Mouse (Mus musculus) liver, postnatal 0 days (tissue): ENCODE data around the gene Fcgr1. TPM values are rescaled to one million over a fixed set of nuclear protein-coding genes. Genes with fewer than 3 reads are reported as not detected.

Experiments
- ATAC-seq: fragments of 200-750 bp; cut with Nextera tagmentation; 2 replicates; pipeline ENCODE4 v1.8.0; 2017; ENCODE audit warnings: mild to moderate bottlenecking, moderate library complexity
- DNase-seq: peaks from one replicate; pipeline ENCODE4 v3.0.0-alpha.2; 2016
- H3K27ac ChIP-seq: fragments of 300-500 bp; sonication (generic); 2 replicates; pipeline ENCODE4 v1.5.1; 2014; ENCODE audit warnings: antibody characterized with exemption, moderate library complexity, mild to moderate bottlenecking, low read depth
- H3K27me3 ChIP-seq: fragments of 300-500 bp; sonication (generic); 2 replicates; pipeline ENCODE4 v1.6.1; 2014; ENCODE audit warnings: low read length, control low read depth, mixed read lengths; ENCODE audit not compliant: insufficient read depth
- H3K36me3 ChIP-seq: fragments of 300-500 bp; sonication (generic); replicated peaks from 2 replicates; pipeline ENCODE4 v1.6.1; 2014; ENCODE audit warnings: mild to moderate bottlenecking, control low read depth, low read length, moderate library complexity, mixed read lengths; ENCODE audit not compliant: insufficient read depth
- H3K4me1 ChIP-seq: fragments of 300-500 bp; sonication (generic); 2 replicates; pipeline ENCODE4 v1.6.1; 2014; ENCODE audit warnings: antibody characterized with exemption, mild to moderate bottlenecking, control low read depth; ENCODE audit not compliant: insufficient read depth
- H3K4me2 ChIP-seq: fragments of 300-500 bp; sonication (generic); 2 replicates; pipeline ENCODE4 v1.6.1; 2014; ENCODE audit warnings: low read depth, mild to moderate bottlenecking, low read length, moderate library complexity, mixed read lengths
- H3K4me3 ChIP-seq: fragments of 300-500 bp; sonication (generic); 2 replicates; pipeline ENCODE4 v1.5.1; 2014; ENCODE audit warnings: low read depth, low read length
- H3K9ac ChIP-seq: fragments of 300-500 bp; sonication (generic); replicated peaks from 2 replicates; pipeline ENCODE4 v1.6.1; 2014; ENCODE audit warnings: mild to moderate bottlenecking, moderate library complexity
- H3K9me3 ChIP-seq: fragments of 300-500 bp; sonication (generic); 2 replicates; pipeline ENCODE4 v1.6.1; 2016; ENCODE audit warnings: mild to moderate bottlenecking, control low read depth, low read length, mixed read lengths
- CTCF ChIP-seq: sonication (generic); IDR thresholded peaks from 2 replicates; pipeline ENCODE4 v1.5.1; 2016; ENCODE audit warnings: antibody characterized with exemption, low read depth
- EP300 ChIP-seq: IDR thresholded peaks from 2 replicates; pipeline ENCODE4 v1.6.1; 2016; ENCODE audit warnings: antibody characterized with exemption, low read depth, mild to moderate bottlenecking
- WGBS: fragments of 180-500 bp; shearing (Covaris S2); extraction: QIAGEN DNeasy Blood & Tissue Kit; methylation state at CpG from one replicate; pipeline ENCODE4 v1.1.7; 2014; ENCODE audit not compliant: insufficient replicate concordance; 5-methylcytosine and 5-hydroxymethylcytosine counted together
- microRNA-seq: library from miRNA; unstranded; fragments of <30 nt; microRNA quantifications from one replicate; pipeline ENCODE4, GENCODE M21; 2016
- polyA plus RNA-seq: library from polyadenylated mRNA; unstranded; fragments of >200 nt; fragmentation: Nextera tagmentation; extraction: Ambion mirVana; gene quantifications from 2 replicates; pipeline ENCODE4 v1.2.1, GENCODE M21; 2015

Fcgr1 gene
- polyA plus RNA-seq, 1 experiment from 2014 or later: 6.2 TPM

DNA sequence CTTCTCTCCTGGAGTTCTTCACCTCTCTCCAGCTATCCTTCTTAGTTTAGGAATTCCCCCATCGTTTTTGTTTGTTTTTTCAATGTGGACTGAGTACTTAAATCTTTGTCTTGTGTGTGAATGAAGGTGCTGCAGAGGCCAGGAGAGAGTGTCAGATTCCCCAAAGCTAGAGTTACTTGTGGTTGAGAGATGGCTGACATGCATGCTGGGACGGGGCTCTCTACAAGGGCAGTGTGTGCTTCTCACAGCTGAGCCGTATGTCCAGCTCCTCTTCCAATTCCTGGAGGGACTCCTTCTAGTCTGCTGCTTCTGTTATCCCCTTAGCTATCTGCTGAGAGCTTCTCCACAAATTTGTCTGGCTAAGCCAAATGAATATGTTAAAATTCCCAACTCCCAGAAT lies 57.9 kb downstream of the Fcgr1 start:
- Histone ChIP-seq H3K4me3 (no peak overlapping the region), H3K9me3 (no peaks in the 10 kb centered on the region), H3K4me2 (no peak overlapping the region), H3K27ac (no peak overlapping the region), H3K9ac (no peak overlapping the region; the same call in 1 of the 2 replicates), H3K36me3 (no peaks in the 10 kb centered on the region), H3K4me1 (peaks cover 18% of the 10 kb centered on the region), H3K27me3 (no peaks in the 10 kb centered on the region)
- no peak for TF ChIP-seq CTCF
- TF ChIP-seq EP300: no peak
- 72% methylated on average over 3 of the region's 3 CpGs for WGBS
- ATAC-seq: no peak
- DNase-seq: no peak

DNA sequence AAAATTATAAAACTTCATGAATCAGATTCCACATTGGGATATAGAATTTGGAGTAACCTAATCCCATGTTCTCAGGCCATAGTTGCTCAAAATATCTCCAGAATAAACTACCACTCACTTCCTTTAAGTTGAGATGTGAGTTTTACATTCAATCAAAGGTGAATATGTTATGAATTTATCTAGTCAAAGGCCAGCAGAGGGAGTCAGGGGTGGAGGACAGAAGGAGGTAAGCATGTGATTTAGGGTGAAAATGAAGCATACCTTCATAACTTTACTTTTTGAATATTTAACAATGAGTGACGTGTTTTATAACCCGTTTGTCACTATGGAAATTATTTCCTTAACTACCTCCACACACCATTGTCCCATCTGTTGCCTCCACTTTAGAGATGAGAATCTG lies 58.9 kb downstream of the Fcgr1 start:
- Histone ChIP-seq H3K9ac (no peak overlapping the region), H3K36me3 (no peaks in the 10 kb centered on the region), H3K27me3 (no peaks in the 10 kb centered on the region), H3K4me3 (no peak overlapping the region), H3K27ac (no peak overlapping the region), H3K4me2 (no peak overlapping the region), H3K9me3 (no peaks in the 10 kb centered on the region), H3K4me1 (peaks cover 16% of the 10 kb centered on the region)
- DNase-seq (no peak), ATAC-seq (no peak)
- TF ChIP-seq EP300 (no peak), CTCF (peak; percentile 34)
- WGBS: 79% methylated on average over 2 of the region's 2 CpGs

Small RNA genes within 50 kb of the gene (microRNA-seq; reads per million reads assigned to microRNA genes)
- gene Gm47311 (not detected), gene Gm47313 (not detected)

Other genes with a start within 250 kb of the Fcgr1 start
- 11.3 and 12.5 TPM in 2 replicates for gene Vps45, start 235.5 kb downstream of the Fcgr1 start, polyA plus RNA-seq
- gene Otud7b, start 189.4 kb downstream of the Fcgr1 start, polyA plus RNA-seq: 7.4 and 7.9 TPM in 2 replicates
- gene Mtmr11, start 132.0 kb downstream of the Fcgr1 start, polyA plus RNA-seq: 2.7 and 3.0 TPM in 2 replicates
- 38.6 and 41.1 TPM in 2 replicates for gene Sf3b4, start 121.6 kb downstream of the Fcgr1 start, polyA plus RNA-seq
- gene Sv2a, start 112.8 kb downstream of the Fcgr1 start, polyA plus RNA-seq: 0.08 and 0.09 TPM in 2 replicates
- 49.2 and 49.3 TPM in 2 replicates for gene Bola1, start 74.3 kb downstream of the Fcgr1 start, polyA plus RNA-seq
- 0.46 TPM in 1 of 2 replicates, not detected in the other for gene Hist2h2ab, start 74.1 kb downstream of the Fcgr1 start, polyA plus RNA-seq
- 9.4 and 13.8 TPM in 2 replicates for gene Hist2h2ac, start 73.1 kb downstream of the Fcgr1 start, polyA plus RNA-seq
- 4.1 and 4.9 TPM in 2 replicates for gene Hist2h2be, start 72.8 kb downstream of the Fcgr1 start, polyA plus RNA-seq
- 5.0 and 8.1 TPM in 2 replicates for gene Hist2h3c2, start 54.8 kb downstream of the Fcgr1 start, polyA plus RNA-seq
- gene Hist2h2aa2, start 53.7 kb downstream of the Fcgr1 start, polyA plus RNA-seq: 224 and 229 TPM in 2 replicates
- 107 and 123 TPM in 2 replicates for gene Hist2h2aa1, start 48.5 kb downstream of the Fcgr1 start, polyA plus RNA-seq
- gene Hist2h3c1, start 47.3 kb downstream of the Fcgr1 start, polyA plus RNA-seq: 0.78 and 1.5 TPM in 2 replicates
- gene Hist2h4, start 30.7 kb downstream of the Fcgr1 start, polyA plus RNA-seq: 40.3 and 56.7 TPM in 2 replicates
- 56.1 and 84.5 TPM in 2 replicates for gene Hist2h3b, start 25.3 kb downstream of the Fcgr1 start, polyA plus RNA-seq
- gene Hist2h2bb, start 24.2 kb downstream of the Fcgr1 start, polyA plus RNA-seq: 9.4 and 11.0 TPM in 2 replicates
- not detected in 2 replicates for gene BC107364, start 158.3 kb upstream of the Fcgr1 start, polyA plus RNA-seq
- gene Hfe2, start 231.2 kb upstream of the Fcgr1 start, polyA plus RNA-seq: 19.2 and 21.8 TPM in 2 replicates